Mouse (Mus musculus) heart, embryonic 13.5 days (tissue): ENCODE measurements at regions not wholly inside any gene's neighbourhood (a gene's known extent, or its start where the extent isn't known, plus 50 kb on each side); places are given as distances from the start of the nearest gene placed in this dataset.

Experiments
- ATAC-seq: fragments of 200-750 bp; cut with Nextera tagmentation; 2 replicates; pipeline ENCODE4 v1.8.0; 2017; ENCODE audit warnings: moderate TSS enrichment; ENCODE audit not compliant: insufficient number of reproducible peaks, low FRiP score, low TSS enrichment; ENCODE audit errors: extremely low read depth
- H3K27ac ChIP-seq: fragments of 300-500 bp; sonication (generic); replicated peaks from 2 replicates; pipeline ENCODE4 v1.5.1; 2015; ENCODE audit warnings: moderate library complexity, mild to moderate bottlenecking, inconsistent platforms
- H3K27me3 ChIP-seq: fragments of 300-500 bp; sonication (generic); replicated peaks from 2 replicates; pipeline ENCODE4 v1.6.1; 2015; ENCODE audit warnings: mild to moderate bottlenecking, inconsistent platforms
- H3K36me3 ChIP-seq: fragments of 300-500 bp; sonication (generic); 2 replicates; pipeline ENCODE4 v1.6.1; 2015; ENCODE audit warnings: mild to moderate bottlenecking, inconsistent platforms
- H3K4me1 ChIP-seq: fragments of 300-500 bp; sonication (generic); 2 replicates; pipeline ENCODE4 v1.6.1; 2015; ENCODE audit warnings: inconsistent platforms
- H3K4me2 ChIP-seq: fragments of 300-500 bp; sonication (generic); 2 replicates; pipeline ENCODE4 v1.6.1; 2015; ENCODE audit warnings: inconsistent platforms, mild to moderate bottlenecking, moderate library complexity
- H3K4me3 ChIP-seq: fragments of 300-500 bp; sonication (generic); 2 replicates; pipeline ENCODE4 v1.5.1; 2015; ENCODE audit warnings: moderate library complexity, mild to moderate bottlenecking, inconsistent platforms
- H3K9ac ChIP-seq: fragments of 300-500 bp; sonication (generic); 2 replicates; pipeline ENCODE4 v1.6.1; 2015; ENCODE audit warnings: inconsistent platforms, mild to moderate bottlenecking, moderate library complexity
- H3K9me3 ChIP-seq: fragments of 300-500 bp; sonication (generic); 2 replicates; pipeline ENCODE4 v1.6.1; 2016; ENCODE audit warnings: inconsistent platforms
- WGBS: fragments of 180-500 bp; shearing (Covaris S2); methylation state at CpG from one replicate; pipeline ENCODE4 v1.1.7; 2015; ENCODE audit warnings: mixed read lengths; 5-methylcytosine and 5-hydroxymethylcytosine counted together

- H3K9ac ChIP-seq: no peak overlapping the region
- no peaks in the 10 kb centered on the region for H3K36me3 ChIP-seq
- peaks cover 15% of the 10 kb centered on the region for H3K4me1 ChIP-seq
- H3K27ac ChIP-seq: no peak overlapping the region
- no peaks in the 10 kb centered on the region for H3K9me3 ChIP-seq
- H3K27me3 ChIP-seq: no peaks in the 10 kb centered on the region
- no peak overlapping the region for H3K4me3 ChIP-seq
- ATAC-seq: no peak
- 56% methylated on average over 9 of the region's 9 CpGs for WGBS
- H3K4me2 ChIP-seq: no peak overlapping the region
Measured at GRCm38 (mm10) chr13:44282306-44282705, 447.0 kb upstream of the Jarid2 start.

GRCm38 (mm10) chr13:44282731-44283571 is 446.3 kb upstream of the Jarid2 start:
- H3K27me3 ChIP-seq: no peaks in the 10 kb centered on the region
- H3K9me3 ChIP-seq: no peaks in the 10 kb centered on the region
- no peak for ATAC-seq
- peaks cover 15% of the 10 kb centered on the region for H3K4me1 ChIP-seq
- WGBS: 69% methylated on average over 16 of the region's 16 CpGs
- no peak overlapping the region for H3K9ac ChIP-seq
- no peaks in the 10 kb centered on the region for H3K36me3 ChIP-seq
- no peak overlapping the region for H3K4me2 ChIP-seq
- H3K4me3 ChIP-seq: no peak overlapping the region
- 0 out of 2 replicates have a peak overlapping the region, but pooled peaks have one; percentile 17 for H3K27ac ChIP-seq

DNA sequence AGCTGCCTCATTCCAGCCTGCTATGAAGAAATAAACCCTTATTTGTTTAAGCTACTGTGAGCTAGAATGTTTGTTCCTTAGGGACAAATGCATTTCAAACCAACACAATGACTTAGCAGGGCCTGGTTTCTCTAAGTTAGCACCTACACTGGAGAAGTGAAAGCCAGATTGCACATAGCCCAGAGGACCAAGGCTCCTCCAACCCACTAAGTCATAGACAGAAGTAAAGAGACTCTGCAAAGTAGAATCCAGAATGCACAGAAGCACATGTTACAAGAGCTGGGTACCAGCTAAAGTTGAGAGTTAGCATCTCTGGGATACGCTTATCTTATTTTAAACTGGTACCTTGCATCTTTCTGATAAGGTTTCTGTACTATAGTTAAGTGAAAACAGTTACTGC is 443.4 kb upstream of the Jarid2 start:
- Histone ChIP-seq H3K9me3 (peaks cover 6% of the 10 kb centered on the region; the same call in 1 of the 2 replicates), H3K4me1 (peaks cover 8% of the 10 kb centered on the region), H3K4me3 (no peak overlapping the region), H3K9ac (no peak overlapping the region), H3K36me3 (no peaks in the 10 kb centered on the region), H3K4me2 (no peak overlapping the region), H3K27me3 (no peaks in the 10 kb centered on the region), H3K27ac (no peak overlapping the region)
- WGBS: 84% methylated on average over 1 of the region's 1 CpGs
- ATAC-seq: no peak

DNA sequence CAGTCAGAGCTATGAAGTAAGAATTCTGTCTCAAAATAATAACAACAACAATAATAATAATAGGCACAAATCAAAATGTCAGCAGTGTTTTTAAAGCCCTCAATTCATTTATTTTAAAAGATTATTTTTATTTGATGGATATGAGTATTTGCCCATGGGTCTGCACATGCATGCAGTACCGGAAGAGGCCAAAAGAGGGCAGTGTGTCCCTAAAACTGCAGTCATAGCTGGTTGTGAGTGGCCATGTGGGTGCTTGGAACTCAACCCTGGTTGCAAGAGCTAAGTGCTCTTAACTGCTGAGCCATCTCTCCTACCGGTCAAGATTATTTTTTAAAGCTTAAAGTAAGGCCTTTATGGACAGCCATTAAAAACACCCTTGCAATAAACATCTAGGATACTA is 439.1 kb upstream of the Jarid2 start:
- no peak overlapping the region for H3K4me3 ChIP-seq
- no peak overlapping the region for H3K4me2 ChIP-seq
- no peak overlapping the region for H3K9ac ChIP-seq
- peaks cover 6% of the 10 kb centered on the region; the same call in 1 of the 2 replicates for H3K9me3 ChIP-seq
- WGBS: 93% methylated on average over 2 of the region's 2 CpGs
- no peaks in the 10 kb centered on the region for H3K27me3 ChIP-seq
- H3K36me3 ChIP-seq: no peaks in the 10 kb centered on the region
- H3K27ac ChIP-seq: no peak overlapping the region
- peaks cover 3% of the 10 kb centered on the region for H3K4me1 ChIP-seq
- no peak for ATAC-seq

DNA sequence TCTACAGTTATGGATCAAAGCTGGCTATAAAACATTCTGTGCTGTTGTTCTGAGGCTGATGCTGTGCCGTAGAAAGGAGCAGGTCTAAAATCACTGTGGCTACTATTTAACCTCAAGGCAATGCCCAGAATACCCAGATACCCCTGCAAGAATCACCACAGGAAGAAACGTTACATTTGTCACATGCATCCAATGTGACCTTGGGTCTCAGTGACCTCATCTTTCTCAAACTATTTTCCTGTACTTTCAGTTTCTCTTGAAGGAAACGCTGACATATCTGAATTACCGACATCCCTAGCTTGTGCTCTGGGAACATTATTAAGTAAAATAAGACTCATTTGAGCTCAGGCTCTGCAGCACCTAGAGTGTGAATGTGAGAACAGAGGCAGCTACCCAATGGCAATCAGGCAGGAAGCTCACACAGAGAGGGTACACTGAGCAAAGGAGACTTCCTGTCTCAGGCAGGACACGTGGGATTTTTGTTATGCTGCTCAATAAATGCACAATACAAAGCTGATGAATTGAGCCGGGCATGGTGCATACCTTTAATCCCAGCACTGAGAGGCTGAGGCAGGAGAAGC is 436.7 kb upstream of the Jarid2 start:
- no peak for ATAC-seq
- 61% methylated on average over 6 of the region's 6 CpGs for WGBS
- no peak overlapping the region for H3K4me2 ChIP-seq
- no peaks in the 10 kb centered on the region for H3K27me3 ChIP-seq
- H3K27ac ChIP-seq: no peak overlapping the region
- H3K9ac ChIP-seq: no peak overlapping the region
- H3K36me3 ChIP-seq: no peaks in the 10 kb centered on the region
- H3K4me3 ChIP-seq: no peak overlapping the region
- peaks cover 3% of the 10 kb centered on the region; the same call in 1 of the 2 replicates for H3K4me1 ChIP-seq
- peaks cover 6% of the 10 kb centered on the region; the same call in 1 of the 2 replicates for H3K9me3 ChIP-seq

- H3K9ac ChIP-seq: no peak overlapping the region
- peak overlapping the region; percentile 33; the same call in 1 of the 2 replicates for H3K27ac ChIP-seq
- no peaks in the 10 kb centered on the region for H3K36me3 ChIP-seq
- no peaks in the 10 kb centered on the region for H3K27me3 ChIP-seq
- no peak overlapping the region for H3K4me2 ChIP-seq
- H3K9me3 ChIP-seq: peaks cover 6% of the 10 kb centered on the region; the same call in 1 of the 2 replicates
- no peak for ATAC-seq
- H3K4me1 ChIP-seq: peaks cover 3% of the 10 kb centered on the region; the same call in 1 of the 2 replicates
- 74% methylated on average over 15 of the region's 15 CpGs for WGBS
- no peak overlapping the region for H3K4me3 ChIP-seq
Measured at GRCm38 (mm10) chr13:44293736-44294416, 435.4 kb upstream of the Jarid2 start.

GRCm38 (mm10) chr13:44295621-44296020 is 433.7 kb upstream of the Jarid2 start:
- Histone ChIP-seq H3K27ac (no peak overlapping the region), H3K4me1 (peaks cover 3% of the 10 kb centered on the region; the same call in 1 of the 2 replicates), H3K4me3 (no peak overlapping the region), H3K9me3 (0 out of 2 replicates have a peak, but pooled peaks cover under 1% of the 10 kb centered on the region), H3K36me3 (no peaks in the 10 kb centered on the region), H3K4me2 (no peak overlapping the region), H3K27me3 (no peaks in the 10 kb centered on the region), H3K9ac (no peak overlapping the region)
- no peak for ATAC-seq
- WGBS: 84% methylated on average over 10 of the region's 10 CpGs

DNA sequence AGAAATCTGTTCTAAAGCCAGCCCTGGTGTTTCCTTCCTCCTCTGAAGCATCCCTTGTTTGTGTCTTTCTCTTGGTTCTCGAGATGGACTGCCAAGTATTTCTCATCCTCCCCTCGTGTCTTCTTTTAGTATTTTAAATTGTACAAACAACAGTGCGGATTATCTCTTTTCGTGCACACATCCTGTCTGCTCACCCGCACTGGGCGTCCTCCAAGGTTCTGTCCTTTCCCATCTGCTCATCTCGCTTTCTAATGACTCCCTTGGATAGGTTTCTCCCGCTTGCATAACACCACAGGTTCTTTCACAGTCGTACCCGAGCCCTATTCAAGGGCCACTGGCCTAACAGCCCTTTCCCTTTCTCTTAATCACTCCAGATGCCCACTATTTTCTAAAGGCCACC is 428.7 kb upstream of the Jarid2 start:
- Histone ChIP-seq H3K36me3 (no peaks in the 10 kb centered on the region), H3K4me2 (no peak overlapping the region), H3K4me3 (no peak overlapping the region), H3K4me1 (peaks cover 4% of the 10 kb centered on the region; the same call in 1 of the 2 replicates), H3K27me3 (no peaks in the 10 kb centered on the region), H3K27ac (no peak overlapping the region), H3K9ac (no peak overlapping the region), H3K9me3 (no peaks in the 10 kb centered on the region)
- 70% methylated on average over 10 of the region's 10 CpGs for WGBS
- no peak for ATAC-seq

GRCm38 (mm10) chr13:44301215-44301614 is 428.1 kb upstream of the Jarid2 start:
- 81% methylated on average over 7 of the region's 7 CpGs for WGBS
- H3K9ac ChIP-seq: no peak overlapping the region
- no peaks in the 10 kb centered on the region for H3K9me3 ChIP-seq
- peaks cover 4% of the 10 kb centered on the region; the same call in 1 of the 2 replicates for H3K4me1 ChIP-seq
- no peak overlapping the region for H3K4me3 ChIP-seq
- H3K4me2 ChIP-seq: no peak overlapping the region
- ATAC-seq: no peak
- H3K27me3 ChIP-seq: no peaks in the 10 kb centered on the region
- H3K27ac ChIP-seq: no peak overlapping the region
- no peaks in the 10 kb centered on the region for H3K36me3 ChIP-seq

DNA sequence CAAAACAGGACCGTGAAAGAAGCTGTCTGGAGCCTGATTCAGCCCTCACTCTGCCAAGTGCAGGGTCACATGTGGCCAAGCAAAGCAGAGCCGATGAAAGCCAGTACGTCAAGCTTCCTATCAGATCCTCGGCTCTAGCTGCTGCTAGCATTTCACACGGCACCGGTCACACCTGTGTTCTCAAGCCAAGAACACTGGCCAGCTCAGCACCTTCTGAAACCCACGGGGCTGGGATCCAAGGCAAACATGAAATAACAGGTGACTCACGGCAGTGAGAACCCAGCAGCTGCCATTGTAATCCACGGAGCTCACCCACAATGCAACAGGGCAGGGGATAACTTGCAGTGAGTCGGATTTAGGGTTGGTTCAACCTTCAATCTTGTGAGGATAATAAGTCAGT is 427.3 kb upstream of the Jarid2 start:
- Histone ChIP-seq H3K4me2 (peak overlapping the region; percentile 46), H3K36me3 (no peaks in the 10 kb centered on the region), H3K4me1 (peaks cover 4% of the 10 kb centered on the region; the same call in 1 of the 2 replicates), H3K27me3 (no peaks in the 10 kb centered on the region), H3K9ac (no peak overlapping the region), H3K27ac (no peak overlapping the region), H3K4me3 (no peak overlapping the region), H3K9me3 (no peaks in the 10 kb centered on the region)
- ATAC-seq: no peak
- 42% methylated on average over 10 of the region's 10 CpGs for WGBS
